In the genomic region with DNA sequence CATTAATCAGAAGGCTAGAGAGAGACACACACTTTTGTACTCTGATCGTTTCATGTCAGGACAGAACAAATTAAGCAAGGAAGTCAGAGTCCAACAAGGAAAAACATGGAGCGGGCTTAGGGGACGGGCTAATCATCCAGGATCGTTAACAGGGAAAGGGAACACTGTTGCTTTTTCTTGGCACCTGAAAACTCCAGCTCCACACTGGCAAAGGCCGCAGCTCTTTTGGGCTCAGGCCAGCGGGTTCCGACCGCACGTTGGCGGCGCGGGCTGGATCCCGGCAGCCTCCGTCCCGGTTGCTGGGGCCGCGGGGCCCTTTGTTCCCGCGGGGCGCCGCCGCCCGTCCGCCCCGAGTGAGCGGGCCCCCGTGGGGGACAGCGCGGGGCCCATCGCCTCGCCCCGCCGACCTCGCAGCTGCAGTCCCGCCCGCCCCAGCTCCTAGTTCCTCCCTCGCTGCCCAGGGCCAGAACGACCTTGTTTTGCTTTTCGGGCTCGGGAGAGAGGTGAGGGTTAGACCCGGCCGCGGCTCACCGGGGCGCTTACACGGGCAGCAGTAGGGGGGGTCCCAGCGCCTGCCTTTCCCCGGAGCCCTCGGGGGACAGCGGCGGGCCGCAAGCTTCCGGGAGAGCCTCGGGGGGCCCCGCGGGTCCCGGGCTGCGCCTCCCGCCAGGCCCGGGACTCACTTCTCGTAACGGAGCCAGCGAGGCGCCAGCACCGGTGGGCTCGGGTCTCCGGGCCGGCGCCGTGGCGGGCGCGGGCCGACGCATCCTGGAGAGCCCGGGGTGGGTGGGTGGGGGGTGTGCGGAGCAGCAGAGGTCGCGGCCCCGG, we compare ENCODE assay signal across 7 mouse cellular contexts. TPM values are rescaled to one million over a fixed set of nuclear protein-coding genes. Genes with fewer than 3 reads are reported as not detected.
DNase-seq lines count a peak whose midpoint lies in the region; ATAC-seq lines count a peak whose summit lies in the region.

Gene N4bp2 (plus strand): TSS at position 434 of the 828 bp plus-strand sequence.

- peak; percentile 67 for ATAC-seq in intestine, embryonic 16.5 days
- peak; percentile 61 for ATAC-seq in midbrain, embryonic 11.5 days (ENCODE audit: low FRiP score)

- DNase-seq in adrenal gland, adult 8-10 months, result peak; percentile 64
- peak; percentile 87 for DNase-seq in embryo, embryonic 9.5 days (ENCODE audit: extremely low spot score)
- DNase-seq in gastrocnemius, postnatal 4 days (ENCODE audit: low spot score in 2 of 2), result peak; percentile 72 to 80
- peak; percentile 80 for DNase-seq in left cerebral cortex, postnatal 4 days
- peak; percentile 98 for DNase-seq in midbrain, embryonic 11.5 days (ENCODE audit: low spot score, missing footprints)
- peak; percentile 40 for DNase-seq in skeletal muscle tissue, adult 2 months (ENCODE audit: low read depth, low spot score)

- H3K27ac ChIP-seq in intestine, embryonic 16.5 days (ENCODE audit: low read length), result peak within 1 kb of the TSS; percentile 100
- peak within 1 kb of the TSS; percentile 99 for H3K27ac ChIP-seq in midbrain, embryonic 11.5 days (ENCODE audit: low read depth, low read length)

- H3K27me3 ChIP-seq in intestine, embryonic 16.5 days (replicated peaks; ENCODE audit: control insufficient read depth, insufficient read depth, low read length), result no peaks in the 10 kb centered on the region
- no peaks in the 10 kb centered on the region for H3K27me3 ChIP-seq in midbrain, embryonic 11.5 days (ENCODE audit: control insufficient read depth, insufficient read depth, low read length)

- H3K4me2 ChIP-seq in intestine, embryonic 16.5 days (ENCODE audit: low read depth, low read length), result peak within 1 kb of the TSS; percentile 84
- H3K4me2 ChIP-seq in midbrain, embryonic 11.5 days, result peak within 1 kb of the TSS; percentile 89

- H3K4me1 ChIP-seq in intestine, embryonic 16.5 days (ENCODE audit: control insufficient read depth, insufficient read depth, low read length), result peaks cover 3% of the 10 kb centered on the region
- H3K4me1 ChIP-seq in midbrain, embryonic 11.5 days (ENCODE audit: control insufficient read depth, insufficient read depth, low read length), result peaks cover 8% of the 10 kb centered on the region

- WGBS in intestine, embryonic 16.5 days, result under 1% methylated on average over 78 of the region's 80 CpGs
- whole genome bisulfite sequencing in midbrain, embryonic 11.5 days, result under 1% methylated on average over 69 of the region's 80 CpGs

- intact Hi-C loops in left cerebral cortex, postnatal 4 days (cut with DNase I), result loop anchor here (5.0 kb wide), 1 partner anchor 189 kb away; no protein-coding TSS in a partner anchor

- peak within 1 kb of the TSS; percentile 88 for H3K4me3 ChIP-seq in intestine, embryonic 16.5 days (ENCODE audit: low read length)
- H3K4me3 ChIP-seq in midbrain, embryonic 11.5 days (ENCODE audit: low read depth, low read length), result peak within 1 kb of the TSS; percentile 88

- H3K9ac ChIP-seq in intestine, embryonic 16.5 days (ENCODE audit: low read depth, low read length), result peak within 1 kb of the TSS; percentile 99
- H3K9ac ChIP-seq in midbrain, embryonic 11.5 days (ENCODE audit: low read length), result peak within 1 kb of the TSS; percentile 98

- no peaks in the 10 kb centered on the region for H3K9me3 ChIP-seq in intestine, embryonic 16.5 days (ENCODE audit: control insufficient read depth, low read length)
- H3K9me3 ChIP-seq in midbrain, embryonic 11.5 days (ENCODE audit: control insufficient read depth, low read length), result no peaks in the 10 kb centered on the region

- no peaks in the 10 kb centered on the region for H3K36me3 ChIP-seq in intestine, embryonic 16.5 days (ENCODE audit: control insufficient read depth, insufficient read depth, low read length)
- no peaks in the 10 kb centered on the region for H3K36me3 ChIP-seq in midbrain, embryonic 11.5 days (ENCODE audit: control insufficient read depth, insufficient read depth, low read length)

RNA-seq across cellular contexts. Expression of gene N4bp2, which starts in this region (rescaled TPM):
- 10 to 100 TPM; 14.0 to 16.9 (median 14.9) TPM for total RNA-seq in adrenal gland, adult 8-10 months (2022)
- 10 to 100 TPM; 61.3 to 67.5 TPM for total RNA-seq in gastrocnemius, postnatal 4 days (2021)
- polyA plus RNA-seq in intestine, embryonic 16.5 days (2015; fragmentation: Nextera tagmentation; extraction: Ambion mirVana), result 16.4 and 16.8 TPM in 2 replicates
- 10 to 100 TPM; 30.8 to 31.7 TPM for total RNA-seq in left cerebral cortex, postnatal 4 days (2021)
- polyA plus RNA-seq in midbrain, embryonic 11.5 days (2014; fragmentation: Nextera tagmentation; extraction: Ambion mirVana), result 40.1 and 43.1 TPM in 2 replicates

Comparison
In these comparisons a context has a peak if more than half of its experiments do, and no peak if none do; other contexts are left out.
1. Peak in every context shown above with its lines: DNase-seq, ATAC-seq, H3K4me3 ChIP-seq and H3K27ac ChIP-seq.
2. DNase-seq: peak in every context shown above with its lines; median percentile 98 in midbrain, embryonic 11.5 days; 87 in embryo, embryonic 9.5 days; 80 in left cerebral cortex, postnatal 4 days; 76 in gastrocnemius, postnatal 4 days; 64 in adrenal gland, adult 8-10 months; 40 in skeletal muscle tissue, adult 2 months.